Mouse (Mus musculus): ENCODE measurements around the gene Kcnh1. TPM values are rescaled to one million over a fixed set of nuclear protein-coding genes. Genes with fewer than 3 reads are reported as not detected.

Kcnh1 gene
- polyA plus RNA-seq, 1 experiment from 2014 or later: 0.59 TPM

DNA sequence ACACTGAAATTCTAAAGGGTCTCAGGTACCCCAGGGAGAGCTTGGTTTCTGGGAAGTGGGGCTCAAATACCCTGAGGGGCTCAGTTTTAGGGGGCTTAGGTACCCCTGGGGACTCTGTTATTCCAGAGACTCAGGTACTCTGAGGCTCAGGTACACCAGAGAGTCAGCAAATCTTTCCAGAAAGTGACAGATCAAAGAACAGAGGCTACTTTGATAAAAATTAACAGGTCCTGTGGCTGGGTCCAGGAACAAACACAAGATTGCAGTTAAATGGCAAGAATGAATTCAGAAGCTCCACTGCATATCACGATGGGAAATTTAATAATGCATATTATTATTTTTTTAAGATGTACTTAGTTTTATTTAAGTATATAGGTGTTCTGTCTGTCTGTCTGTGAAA lies 368.8 kb downstream of the Kcnh1 start:
- no peak overlapping the region for H3K9ac ChIP-seq (replicated peaks)
- H3K27me3 ChIP-seq: no peaks in the 10 kb centered on the region
- no peaks in the 10 kb centered on the region for H3K9me3 ChIP-seq
- H3K4me2 ChIP-seq: no peak overlapping the region
- no peak overlapping the region for H3K27ac ChIP-seq
- no peaks in the 10 kb centered on the region for H3K4me1 ChIP-seq (replicated peaks)
- no peaks in the 10 kb centered on the region for H3K36me3 ChIP-seq
- no peak for ATAC-seq (ENCODE audit: insufficient number of reproducible peaks, insufficient read depth, low FRiP score, low TSS enrichment, low read depth)
- H3K4me3 ChIP-seq (replicated peaks): no peak overlapping the region
- WGBS: 80% methylated on average over 1 of the region's 1 CpGs

Other genes with a start within 250 kb of the Kcnh1 start
- 0.12 and 0.49 TPM in 2 replicates for gene Rd3, start 213.4 kb upstream of the Kcnh1 start, polyA plus RNA-seq (2016; fragmentation: Nextera tagmentation; extraction: Ambion mirVana)
- gene Traf5, start 98.2 kb upstream of the Kcnh1 start, polyA plus RNA-seq (2016; fragmentation: Nextera tagmentation; extraction: Ambion mirVana): 11.1 and 12.8 TPM in 2 replicates
- gene Rcor3, start 52.7 kb upstream of the Kcnh1 start, polyA plus RNA-seq (2016; fragmentation: Nextera tagmentation; extraction: Ambion mirVana): 24.3 and 25.1 TPM in 2 replicates

All from limb, embryonic 12.5 days (tissue).